Mouse (Mus musculus) neural tube, embryonic 13.5 days (tissue): ENCODE data around the gene Arhgap45. TPM values are rescaled to one million over a fixed set of nuclear protein-coding genes. Genes with fewer than 3 reads are reported as not detected.

Experiments used
- ATAC-seq: fragments of 200-750 bp; cut with Nextera tagmentation; 2 replicates; pipeline ENCODE4 v1.8.0; 2017; ENCODE audit warnings: low read depth, mild to moderate bottlenecking, moderate TSS enrichment, moderate library complexity
- H3K27ac ChIP-seq: fragments of 300-500 bp; sonication (generic); replicated peaks from 2 replicates; pipeline ENCODE4 v1.5.1; 2015; ENCODE audit warnings: moderate library complexity, mild to moderate bottlenecking, inconsistent platforms
- H3K27me3 ChIP-seq: fragments of 300-500 bp; sonication (generic); 2 replicates; pipeline ENCODE4 v1.6.1; 2015; ENCODE audit warnings: mild to moderate bottlenecking, inconsistent platforms
- H3K36me3 ChIP-seq: fragments of 300-500 bp; sonication (generic); 2 replicates; pipeline ENCODE4 v1.6.1; 2015; ENCODE audit warnings: mild to moderate bottlenecking, inconsistent platforms
- H3K4me1 ChIP-seq: fragments of 300-500 bp; sonication (generic); replicated peaks from 2 replicates; pipeline ENCODE4 v1.6.1; 2015; ENCODE audit warnings: inconsistent platforms
- H3K4me2 ChIP-seq: fragments of 300-500 bp; sonication (generic); 2 replicates; pipeline ENCODE4 v1.6.1; 2015; ENCODE audit warnings: inconsistent platforms, mild to moderate bottlenecking, moderate library complexity
- H3K4me3 ChIP-seq: fragments of 300-500 bp; sonication (generic); 2 replicates; pipeline ENCODE4 v1.5.1; 2015; ENCODE audit warnings: mild to moderate bottlenecking, inconsistent platforms
- H3K9ac ChIP-seq: fragments of 300-500 bp; sonication (generic); 2 replicates; pipeline ENCODE4 v1.6.1; 2015; ENCODE audit warnings: moderate library complexity, mild to moderate bottlenecking, inconsistent platforms
- H3K9me3 ChIP-seq: fragments of 300-500 bp; sonication (generic); 2 replicates; pipeline ENCODE4 v1.6.1; 2016; ENCODE audit warnings: inconsistent platforms
- WGBS: fragments of 180-500 bp; shearing (Covaris S2); methylation state at CpG from one replicate; pipeline ENCODE4 v1.1.7; 2015; 5-methylcytosine and 5-hydroxymethylcytosine counted together
- polyA plus RNA-seq: library from polyadenylated mRNA; unstranded; fragments of >200 nt; fragmentation: Nextera tagmentation; extraction: Ambion mirVana; gene quantifications from 2 replicates; pipeline ENCODE4 v1.2.1, GENCODE M21; 2015

Gene Arhgap45
- 2.4 and 2.9 TPM in 2 replicates for polyA plus RNA-seq

DNA sequence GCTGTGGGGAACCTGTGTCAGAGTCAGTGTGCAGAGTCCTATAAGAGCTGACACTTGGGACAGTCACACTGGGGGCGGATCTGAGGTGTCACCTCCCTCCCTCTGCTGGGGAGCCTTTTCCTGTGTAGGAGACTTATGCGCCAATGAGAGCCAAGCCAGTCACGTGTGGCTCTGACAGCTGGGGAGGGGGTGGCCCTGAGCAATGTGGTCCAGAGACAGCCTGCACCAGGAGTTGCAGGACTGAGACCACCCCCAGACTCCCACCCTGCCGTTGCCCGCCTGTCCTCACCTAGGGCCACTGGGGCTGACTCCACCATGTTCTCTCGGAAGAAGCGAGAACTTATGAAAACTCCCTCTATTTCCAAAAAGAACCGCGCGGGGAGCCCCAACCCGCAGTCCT, at the start of gene Arhgap45:
Gene Arhgap45, plus strand, starts transcription at position 143 of the 400 bp plus-strand sequence.
- ATAC-seq = no peak
- Histone ChIP-seq H3K9me3 (no peaks in the 10 kb centered on the region), H3K9ac (no peak within 1 kb of the TSS), H3K4me3 (no peak within 1 kb of the TSS), H3K4me2 (no peak within 1 kb of the TSS), H3K4me1 (peaks cover 9% of the 10 kb centered on the region; the same call in 1 of the 2 replicates), H3K36me3 (peaks cover 30% of the 10 kb centered on the region), H3K27ac (no peak within 1 kb of the TSS), H3K27me3 (peaks cover 87% of the 10 kb centered on the region)
- 66% methylated on average over 11 of the region's 11 CpGs for WGBS

DNA sequence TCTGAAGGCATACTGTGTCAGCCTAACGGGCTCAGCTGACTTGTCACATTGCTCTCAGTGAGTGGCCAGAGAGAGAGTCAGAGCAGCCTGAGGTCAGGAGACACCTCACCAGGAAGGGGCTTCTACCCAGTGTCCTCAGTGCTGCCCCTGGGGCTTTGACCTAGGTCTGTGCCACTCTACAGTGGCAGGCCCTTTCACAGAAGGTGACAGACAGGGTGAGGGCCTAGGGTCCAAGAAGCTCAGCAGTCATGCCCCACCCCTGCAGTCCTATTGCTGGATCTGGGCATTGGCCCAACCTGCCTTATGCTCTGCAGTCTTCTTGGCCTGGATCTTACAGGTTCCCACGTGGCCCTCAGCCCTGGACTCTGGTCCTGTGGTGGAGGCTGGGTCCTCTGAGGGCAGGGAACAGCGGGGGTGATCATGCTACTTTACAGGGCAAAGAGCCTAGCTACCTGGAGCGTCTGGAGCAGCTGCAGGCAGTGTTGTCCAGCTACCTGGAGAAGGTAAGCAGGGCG, 49.5 kb upstream of the Arhgap45 start:
- 95% methylated on average over 5 of the region's 5 CpGs for WGBS
- Histone ChIP-seq H3K36me3 (peaks cover 66% of the 10 kb centered on the region), H3K9ac (no peak overlapping the region), H3K4me1 (peaks cover 9% of the 10 kb centered on the region), H3K27me3 (peaks cover 38% of the 10 kb centered on the region), H3K4me3 (no peak overlapping the region), H3K27ac (no peak overlapping the region), H3K4me2 (no peak overlapping the region), H3K9me3 (no peaks in the 10 kb centered on the region)
- ATAC-seq = no peak

DNA sequence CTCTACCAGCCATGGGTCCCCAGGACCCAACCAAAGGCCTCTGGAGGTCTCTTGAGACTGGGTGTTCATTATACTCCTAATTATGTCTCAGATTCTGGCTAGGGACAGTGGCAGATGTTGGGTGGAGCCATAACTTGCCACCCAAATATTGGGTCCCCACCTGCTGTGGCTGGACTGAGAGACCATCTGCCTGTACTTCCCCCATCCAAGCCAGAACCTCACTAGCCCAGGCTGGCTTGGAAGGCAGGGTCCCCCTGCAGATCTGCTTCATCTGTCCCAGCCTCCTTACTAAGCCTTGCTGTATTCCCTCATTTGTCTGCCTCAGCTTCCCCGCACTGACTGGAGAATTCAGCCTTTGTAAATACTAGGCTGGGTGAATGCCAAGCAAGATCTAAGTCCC, 48.3 kb upstream of the Arhgap45 start:
- H3K36me3 ChIP-seq = peaks cover 54% of the 10 kb centered on the region
- H3K4me3 ChIP-seq = no peak overlapping the region
- H3K27me3 ChIP-seq = peaks cover 50% of the 10 kb centered on the region
- 80% methylated on average over 1 of the region's 1 CpGs for WGBS
- H3K4me1 ChIP-seq = peaks cover 9% of the 10 kb centered on the region
- H3K4me2 ChIP-seq = no peak overlapping the region
- H3K9ac ChIP-seq = no peak overlapping the region
- ATAC-seq = no peak
- no peak overlapping the region for H3K27ac ChIP-seq
- no peaks in the 10 kb centered on the region for H3K9me3 ChIP-seq

DNA sequence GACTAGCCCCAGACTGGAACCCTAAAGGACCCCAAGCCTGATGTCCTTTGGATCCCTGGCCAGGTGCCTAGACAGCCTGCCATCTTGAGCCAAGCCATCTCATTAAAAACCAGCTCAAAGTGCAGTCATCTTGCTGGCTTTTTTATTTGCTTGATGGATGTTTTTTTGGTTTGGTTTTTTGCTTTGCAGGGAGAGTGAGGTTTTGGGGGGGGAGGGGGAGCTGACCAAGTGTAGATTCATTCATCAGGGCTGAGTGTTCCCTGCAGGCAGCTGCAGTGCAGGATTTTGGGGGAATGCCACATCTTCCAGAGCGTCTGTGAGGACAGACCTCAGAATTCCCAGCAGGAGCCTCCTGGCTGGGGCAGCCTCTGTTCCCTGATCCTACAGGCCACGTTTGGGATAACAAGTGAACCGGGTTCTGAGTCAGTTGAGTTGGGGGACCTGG, 47.3 kb upstream of the Arhgap45 start:
- ATAC-seq = no peak
- Histone ChIP-seq H3K4me2 (no peak overlapping the region), H3K27me3 (peaks cover 53% of the 10 kb centered on the region), H3K36me3 (peaks cover 50% of the 10 kb centered on the region), H3K9ac (no peak overlapping the region), H3K4me3 (no peak overlapping the region), H3K4me1 (peaks cover 9% of the 10 kb centered on the region), H3K9me3 (no peaks in the 10 kb centered on the region), H3K27ac (no peak overlapping the region)
- 20% methylated on average over 3 of the region's 3 CpGs for WGBS

DNA sequence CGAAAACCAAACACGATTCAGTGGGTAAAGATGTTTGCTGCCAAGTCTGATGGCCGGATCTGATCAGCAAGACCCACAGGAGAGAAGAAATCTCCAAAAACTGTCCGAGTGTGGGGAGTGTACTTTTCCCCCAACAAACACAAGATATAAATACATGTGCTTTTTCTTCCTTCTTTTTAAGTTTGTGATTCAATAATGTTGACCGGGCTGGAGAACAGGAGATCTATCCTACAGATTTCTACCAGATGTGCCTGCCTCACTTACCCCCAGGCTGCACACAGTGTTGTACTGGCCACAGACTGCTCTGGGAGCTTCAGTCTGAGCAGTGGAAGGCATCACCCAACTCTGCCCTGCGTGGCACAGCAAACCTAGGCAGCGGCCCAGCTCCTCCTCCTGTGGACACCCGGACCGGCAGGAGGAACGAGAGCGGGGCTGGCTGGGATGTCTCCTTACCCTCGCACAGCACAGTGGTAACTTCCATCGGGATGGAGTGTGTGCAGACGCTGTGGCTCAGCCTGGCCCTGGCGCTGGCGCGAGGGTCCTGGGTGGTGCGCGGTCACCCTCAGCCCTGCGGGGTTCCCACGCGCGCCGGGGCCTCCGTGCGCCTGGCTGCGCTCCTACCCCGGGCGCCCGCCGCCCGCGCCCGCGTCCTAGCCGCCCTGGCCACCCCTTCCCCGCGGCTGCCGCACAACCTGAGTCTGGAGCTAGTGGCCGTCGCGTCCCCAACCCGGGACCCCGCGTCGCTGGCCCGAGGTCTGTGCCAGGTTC, 45.9 kb upstream of the Arhgap45 start, which contains the start of gene Grin3b:
Gene Grin3b, plus strand, starts transcription at position 301 of the 768 bp plus-strand sequence.
- no peaks in the 10 kb centered on the region for H3K9me3 ChIP-seq
- ATAC-seq = no peak

DNA sequence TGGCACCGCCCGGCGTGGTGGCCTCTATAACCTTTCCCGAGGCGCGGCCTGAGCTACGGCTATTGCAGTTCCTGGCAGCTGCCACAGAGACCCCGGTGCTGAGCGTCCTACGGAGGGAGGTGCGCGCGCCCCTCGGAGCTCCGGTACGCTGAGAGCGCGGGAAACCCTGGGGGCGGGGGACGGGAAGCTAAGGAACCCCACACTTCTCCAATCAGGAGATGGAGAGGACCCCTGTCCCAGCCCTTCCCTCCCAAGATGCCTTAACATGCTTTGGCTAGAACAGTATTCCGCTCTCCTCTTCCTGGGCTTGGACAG, 45.3 kb upstream of the Arhgap45 start:
- Histone ChIP-seq H3K36me3 (peaks cover 50% of the 10 kb centered on the region), H3K9ac (peak overlapping the region; percentile 58), H3K4me1 (peaks cover 9% of the 10 kb centered on the region), H3K4me3 (peak overlapping the region; percentile 31), H3K9me3 (no peaks in the 10 kb centered on the region), H3K27me3 (peaks cover 53% of the 10 kb centered on the region), H3K4me2 (peak overlapping the region; percentile 57), H3K27ac (no peak overlapping the region)
- no peak for ATAC-seq
- 3% methylated on average over 21 of the region's 21 CpGs for WGBS

More for the DNA sequence above, 45.9 kb upstream of the Arhgap45 start, which contains the start of gene Grin3b:
- Histone ChIP-seq H3K9ac (peak within 1 kb of the TSS; percentile 58), H3K36me3 (peaks cover 50% of the 10 kb centered on the region), H3K4me1 (peaks cover 9% of the 10 kb centered on the region), H3K4me2 (peak within 1 kb of the TSS; percentile 57), H3K4me3 (peak within 1 kb of the TSS; percentile 31), H3K27ac (no peak within 1 kb of the TSS), H3K27me3 (peaks cover 53% of the 10 kb centered on the region)
- WGBS = 11% methylated on average over 34 of the region's 47 CpGs

DNA sequence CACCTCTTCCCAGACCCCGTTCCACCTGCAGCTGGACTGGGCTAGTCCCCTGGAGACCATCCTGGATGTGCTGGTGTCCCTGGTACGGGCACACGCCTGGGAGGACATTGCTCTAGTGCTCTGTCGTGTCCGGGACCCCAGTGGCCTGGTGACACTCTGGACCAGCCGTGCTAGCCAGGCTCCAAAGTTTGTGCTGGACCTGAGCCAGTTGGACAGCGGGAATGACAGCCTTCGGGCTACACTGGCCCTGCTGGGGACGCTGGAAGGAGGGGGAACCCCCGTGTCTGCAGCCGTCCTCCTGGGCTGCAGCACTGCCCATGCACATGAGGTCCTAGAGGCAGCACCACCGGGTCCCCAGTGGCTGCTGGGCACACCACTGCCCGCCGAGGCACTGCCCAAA, 43.6 kb upstream of the Arhgap45 start:
- Histone ChIP-seq H3K4me2 (no peak overlapping the region), H3K36me3 (peaks cover 50% of the 10 kb centered on the region), H3K27me3 (peaks cover 53% of the 10 kb centered on the region), H3K27ac (no peak overlapping the region), H3K4me3 (no peak overlapping the region), H3K9ac (no peak overlapping the region), H3K9me3 (no peaks in the 10 kb centered on the region), H3K4me1 (peaks cover 9% of the 10 kb centered on the region)
- 61% methylated on average over 14 of the region's 14 CpGs for WGBS
- no peak for ATAC-seq

DNA sequence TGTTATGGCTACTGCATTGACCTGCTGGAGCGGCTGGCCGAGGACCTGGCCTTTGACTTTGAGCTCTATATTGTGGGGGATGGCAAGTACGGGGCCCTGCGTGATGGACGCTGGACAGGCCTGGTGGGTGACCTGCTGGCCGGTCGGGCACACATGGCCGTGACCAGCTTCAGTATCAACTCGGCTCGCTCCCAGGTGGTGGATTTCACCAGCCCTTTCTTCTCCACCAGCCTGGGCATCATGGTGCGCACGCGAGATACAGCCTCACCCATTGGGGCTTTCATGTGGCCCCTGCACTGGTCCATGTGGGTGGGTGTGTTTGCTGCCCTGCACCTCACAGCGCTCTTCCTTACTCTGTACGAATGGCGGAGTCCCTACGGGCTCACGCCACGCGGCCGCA, 42.4 kb upstream of the Arhgap45 start:
- WGBS = 90% methylated on average over 21 of the region's 21 CpGs
- ATAC-seq = no peak
- Histone ChIP-seq H3K4me2 (no peak overlapping the region), H3K4me3 (no peak overlapping the region), H3K9ac (no peak overlapping the region), H3K27ac (no peak overlapping the region), H3K9me3 (no peaks in the 10 kb centered on the region), H3K36me3 (peaks cover 56% of the 10 kb centered on the region), H3K27me3 (peaks cover 44% of the 10 kb centered on the region), H3K4me1 (peaks cover 9% of the 10 kb centered on the region)

DNA sequence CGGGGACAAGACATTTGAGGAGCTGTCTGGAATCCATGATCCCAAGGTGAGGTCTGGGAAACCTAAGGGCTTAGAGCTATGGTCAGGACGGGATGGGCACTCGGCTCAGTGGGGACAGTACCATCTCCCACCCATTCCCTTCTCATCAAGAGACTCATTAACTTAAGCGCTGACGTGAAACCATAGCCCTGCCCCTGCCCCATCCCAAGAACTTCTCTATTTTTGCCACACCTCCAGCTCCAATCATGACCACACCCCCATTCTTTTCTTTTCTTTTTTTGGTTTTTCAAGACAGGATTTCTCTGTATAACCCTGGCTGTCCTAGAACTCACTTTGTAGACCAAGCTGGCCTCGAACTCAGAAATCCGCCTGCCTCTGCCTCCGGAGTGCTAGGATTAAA, 41.8 kb upstream of the Arhgap45 start:
- ATAC-seq = no peak
- Histone ChIP-seq H3K27ac (no peak overlapping the region), H3K9ac (no peak overlapping the region), H3K9me3 (no peaks in the 10 kb centered on the region), H3K27me3 (peaks cover 38% of the 10 kb centered on the region), H3K4me3 (no peak overlapping the region), H3K36me3 (peaks cover 61% of the 10 kb centered on the region), H3K4me1 (peaks cover 9% of the 10 kb centered on the region), H3K4me2 (no peak overlapping the region)
- 92% methylated on average over 8 of the region's 8 CpGs for WGBS

DNA sequence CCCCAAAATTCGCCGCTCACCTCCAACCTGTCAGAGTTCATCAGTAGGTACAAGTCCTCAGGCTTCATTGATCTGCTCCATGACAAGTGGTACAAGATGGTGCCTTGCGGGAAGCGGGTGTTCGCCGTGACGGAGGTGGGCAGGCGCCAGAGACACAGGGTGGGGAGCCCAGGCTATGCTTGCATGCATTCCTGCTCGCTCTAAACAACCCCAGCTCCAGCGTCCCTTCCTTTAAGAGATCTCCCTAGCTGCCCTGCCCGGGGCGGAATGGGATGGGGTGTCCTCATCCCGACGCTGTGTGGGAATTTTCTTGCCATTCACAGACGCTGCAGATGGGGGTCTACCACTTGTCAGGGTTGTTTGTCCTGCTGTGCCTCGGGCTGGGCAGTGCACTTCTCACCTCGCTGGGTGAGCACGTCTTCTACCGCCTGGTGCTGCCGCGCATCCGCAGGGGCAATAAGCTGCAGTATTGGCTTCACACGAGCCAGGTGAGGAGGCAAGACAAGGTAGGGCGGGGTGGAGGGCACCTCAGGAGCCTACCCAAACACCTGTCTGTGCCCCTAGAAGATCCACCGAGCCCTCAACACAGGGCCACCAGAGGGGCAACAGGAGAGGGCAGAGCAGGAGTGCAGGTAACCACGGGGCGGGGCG, 40.3 kb upstream of the Arhgap45 start:
- 83% methylated on average over 28 of the region's 28 CpGs for WGBS
- peaks cover 22% of the 10 kb centered on the region for H3K27me3 ChIP-seq

DNA sequence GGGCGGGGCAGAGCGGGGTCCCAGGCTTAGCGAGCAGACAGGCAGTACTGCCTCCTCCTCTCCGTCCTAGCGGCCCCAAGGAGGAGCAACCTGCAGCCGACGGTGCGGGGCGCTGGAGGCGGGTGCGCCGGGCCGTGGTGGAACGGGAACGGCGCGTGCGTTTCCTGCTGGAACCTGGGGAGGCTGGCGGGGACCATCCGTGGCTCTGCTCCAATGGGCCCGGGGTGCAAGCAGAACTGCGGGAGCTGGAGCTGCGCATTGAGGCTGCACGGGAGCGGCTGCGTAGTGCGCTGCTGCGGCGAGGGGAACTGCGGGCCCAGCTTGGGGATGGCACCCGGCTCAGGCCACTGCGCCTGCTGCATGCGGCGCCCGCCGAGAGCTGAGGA, 39.7 kb upstream of the Arhgap45 start:
- no peak for ATAC-seq
- peaks cover 62% of the 10 kb centered on the region for H3K36me3 ChIP-seq
- H3K9ac ChIP-seq = no peak overlapping the region
- no peak overlapping the region for H3K27ac ChIP-seq
- WGBS = 76% methylated on average over 36 of the region's 36 CpGs
- no peak overlapping the region for H3K4me3 ChIP-seq
- no peaks in the 10 kb centered on the region for H3K9me3 ChIP-seq
- H3K4me1 ChIP-seq = peaks cover 15% of the 10 kb centered on the region
- peaks cover 17% of the 10 kb centered on the region for H3K27me3 ChIP-seq
- H3K4me2 ChIP-seq = no peak overlapping the region

More for the DNA sequence above, 40.3 kb upstream of the Arhgap45 start:
- Histone ChIP-seq H3K4me1 (peaks cover 10% of the 10 kb centered on the region), H3K36me3 (peaks cover 62% of the 10 kb centered on the region), H3K4me3 (no peak overlapping the region), H3K9ac (no peak overlapping the region), H3K4me2 (no peak overlapping the region), H3K9me3 (no peaks in the 10 kb centered on the region), H3K27ac (no peak overlapping the region)
- no peak for ATAC-seq

DNA sequence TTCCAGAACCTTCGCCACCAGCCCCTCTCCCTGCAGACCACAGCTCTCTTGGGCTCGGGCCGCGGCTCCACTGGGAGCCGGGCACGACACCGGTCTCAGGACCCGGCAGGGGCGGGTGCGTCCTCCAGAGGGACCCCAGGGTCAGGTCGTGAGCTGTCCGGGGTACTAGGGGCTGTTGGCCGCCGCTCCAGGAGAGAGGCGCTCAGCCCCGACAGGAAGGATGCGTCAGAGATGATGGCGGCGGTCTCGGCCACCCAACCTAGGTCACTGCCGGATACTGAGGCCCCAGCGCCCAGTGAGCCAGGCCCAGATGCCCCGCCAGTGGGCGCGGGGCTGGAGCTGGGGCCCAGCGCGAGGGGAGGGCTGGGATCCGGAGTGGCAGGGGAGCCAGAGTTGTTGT, 39.1 kb upstream of the Arhgap45 start:
- H3K4me2 ChIP-seq = no peak overlapping the region
- H3K36me3 ChIP-seq = peaks cover 62% of the 10 kb centered on the region
- H3K4me3 ChIP-seq = no peak overlapping the region
- H3K4me1 ChIP-seq = peaks cover 21% of the 10 kb centered on the region
- no peak overlapping the region for H3K27ac ChIP-seq
- no peak overlapping the region for H3K9ac ChIP-seq
- no peaks in the 10 kb centered on the region for H3K9me3 ChIP-seq
- ATAC-seq = no peak
- peaks cover 11% of the 10 kb centered on the region for H3K27me3 ChIP-seq
- WGBS = 84% methylated on average over 27 of the region's 28 CpGs
